Mouse (Mus musculus): Measurements from ENCODE around the gene B4gat1. TPM values are rescaled to one million over a fixed set of nuclear protein-coding genes. Genes with fewer than 3 reads are reported as not detected.

B4gat1 gene
- polyA plus RNA-seq, 2 experiments: 4.2 to 6.5 TPM

DNA sequence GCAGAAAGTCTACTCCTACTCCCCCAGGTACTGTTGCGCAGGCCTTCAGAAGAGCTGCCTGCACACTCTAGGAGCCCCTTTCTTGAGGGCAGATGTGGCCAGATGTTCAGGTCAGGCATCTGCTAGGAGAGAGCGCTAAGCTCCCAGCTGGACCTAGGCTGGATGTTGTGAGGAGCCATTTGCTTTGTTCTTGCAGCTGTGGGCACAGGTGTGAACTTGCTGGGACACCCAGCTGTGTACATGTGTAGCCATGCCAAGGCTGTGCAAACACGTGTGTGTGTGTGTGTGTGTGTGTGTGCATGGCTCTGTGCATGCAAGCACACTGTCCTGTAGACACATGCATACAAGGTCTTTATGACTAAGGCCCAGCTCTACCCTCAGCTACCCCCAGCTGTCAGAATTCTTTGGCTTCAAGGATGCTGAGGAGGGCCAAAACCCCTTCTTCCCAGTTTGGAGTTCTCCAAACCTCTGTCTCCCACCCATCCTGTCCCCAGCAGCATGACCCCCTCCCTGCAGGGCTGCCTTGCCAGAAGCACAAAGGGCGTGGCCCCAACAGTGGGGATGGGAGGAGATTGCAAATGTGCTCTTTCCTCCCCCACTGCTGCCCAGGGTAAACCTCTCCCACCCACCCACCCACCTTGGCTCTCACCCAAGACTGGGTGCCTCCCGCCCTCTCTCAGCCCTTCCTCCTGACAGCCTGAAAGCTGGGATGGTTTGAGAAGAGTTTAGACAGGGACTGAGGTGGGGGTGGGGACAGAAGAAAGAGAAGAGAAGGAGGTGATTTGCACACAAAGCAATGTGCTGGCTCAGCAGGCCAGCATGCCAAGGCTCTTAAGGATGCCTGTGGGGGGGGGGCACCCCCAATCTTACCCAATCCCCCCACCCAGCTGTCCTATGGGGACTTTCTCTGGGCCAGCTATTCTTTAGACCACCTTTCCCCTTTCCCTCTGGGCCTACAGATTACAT is 22.0 kb downstream of the B4gat1 start:
- DNase-seq (ENCODE audit: low read depth in 3 of 3, low spot score in 3 of 3) (no peak), ATAC-seq (ENCODE audit: insufficient read depth) (no peak)
- Histone ChIP-seq H3K4me3 (ENCODE audit: insufficient read depth in 1 of 2, low read depth in 2 of 2, low read length in 2 of 2) (no peak overlapping the region), H3K4me1 (replicated peaks; ENCODE audit: control insufficient read depth in 2 of 2, insufficient read depth in 2 of 2, low read length in 1 of 2) (peaks cover 0 to 21% of the 10 kb centered on the region in 2 experiments; a peak in 3 of 4 replicates), H3K27me3 (ENCODE audit: control insufficient read depth, insufficient read depth, low read length) (no peaks in the 10 kb centered on the region), H3K4me2 (ENCODE audit: low read depth) (no peak overlapping the region), H3K9me3 (ENCODE audit: control insufficient read depth, low read length) (no peaks in the 10 kb centered on the region), H3K9ac (replicated peaks) (no peak overlapping the region), H3K36me3 (replicated peaks; ENCODE audit: control insufficient read depth, insufficient read depth, low read depth) (no peaks in the 10 kb centered on the region), H3K27ac (no peak overlapping the region)
- TF ChIP-seq CTCF (IDR thresholded peaks at IDR 0.05; ENCODE audit: low read depth): no peak
- 39% methylated on average over 5 of the region's 5 CpGs for WGBS (ENCODE audit: insufficient replicate concordance)

DNA sequence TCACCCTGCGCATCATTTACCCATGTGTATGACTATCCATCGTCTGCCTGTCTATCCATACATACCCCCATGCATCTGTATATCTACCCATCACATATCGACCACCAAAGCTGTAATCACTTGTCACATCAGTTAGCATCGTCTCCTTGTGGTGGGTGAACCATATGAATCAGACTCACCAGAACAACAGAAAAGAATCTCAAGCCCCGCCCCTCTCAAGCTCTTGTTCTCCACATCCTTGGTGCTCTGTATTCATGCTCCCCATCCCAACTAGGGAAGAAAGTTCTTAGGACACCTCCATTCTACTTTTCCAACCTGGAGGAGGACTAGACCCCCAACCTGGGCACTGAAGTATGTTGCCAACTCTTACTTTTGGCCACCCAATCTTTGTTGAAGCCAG is 23.4 kb downstream of the B4gat1 start:
- ATAC-seq (ENCODE audit: insufficient read depth): no peak
- H3K4me3 ChIP-seq (ENCODE audit: insufficient read depth in 1 of 2, low read depth in 2 of 2, low read length in 2 of 2): no peak overlapping the region
- TF ChIP-seq CTCF (IDR thresholded peaks at IDR 0.05; ENCODE audit: low read depth): no peak
- 53% methylated on average over 5 of the region's 5 CpGs for WGBS (ENCODE audit: insufficient replicate concordance)
- no peak overlapping the region for H3K27ac ChIP-seq
- no peak for DNase-seq (ENCODE audit: low read depth in 3 of 3, low spot score in 3 of 3)
- H3K4me1 ChIP-seq (replicated peaks; ENCODE audit: control insufficient read depth in 2 of 2, insufficient read depth in 2 of 2, low read length in 1 of 2): peaks cover 4 to 24% of the 10 kb centered on the region in 2 experiments
- H3K36me3 ChIP-seq (replicated peaks; ENCODE audit: control insufficient read depth, insufficient read depth, low read depth): no peaks in the 10 kb centered on the region
- H3K9ac ChIP-seq (replicated peaks): no peak overlapping the region
- H3K27me3 ChIP-seq (ENCODE audit: control insufficient read depth, insufficient read depth, low read length): no peaks in the 10 kb centered on the region
- no peak overlapping the region for H3K4me2 ChIP-seq (ENCODE audit: low read depth)
- H3K9me3 ChIP-seq (ENCODE audit: control insufficient read depth, low read length): no peaks in the 10 kb centered on the region

- H3K27me3 ChIP-seq (ENCODE audit: control insufficient read depth, insufficient read depth, low read length): no peaks in the 10 kb centered on the region; the same call in 1 of the 2 replicates
- no peak overlapping the region for H3K4me3 ChIP-seq (ENCODE audit: insufficient read depth in 1 of 2, low read depth in 2 of 2, low read length in 2 of 2)
- peaks cover 8 to 28% of the 10 kb centered on the region in 2 experiments for H3K4me1 ChIP-seq (replicated peaks; ENCODE audit: control insufficient read depth in 2 of 2, insufficient read depth in 2 of 2, low read length in 1 of 2)
- TF ChIP-seq CTCF (IDR thresholded peaks at IDR 0.05; ENCODE audit: low read depth): no peak
- TF ChIP-seq EP300 (IDR thresholded peaks at IDR 0.05; ENCODE audit: low read depth): no peak
- H3K9me3 ChIP-seq (ENCODE audit: control insufficient read depth, low read length): no peaks in the 10 kb centered on the region
- 70% methylated on average over 6 of the region's 6 CpGs for WGBS (ENCODE audit: insufficient replicate concordance)
- DNase-seq (ENCODE audit: low read depth in 3 of 3, low spot score in 3 of 3) (no peak), ATAC-seq (ENCODE audit: insufficient read depth) (no peak)
- no peak overlapping the region for H3K27ac ChIP-seq
- H3K36me3 ChIP-seq (replicated peaks; ENCODE audit: control insufficient read depth, insufficient read depth, low read depth): no peaks in the 10 kb centered on the region
- no peak overlapping the region for H3K9ac ChIP-seq (replicated peaks)
- no peak overlapping the region for H3K4me2 ChIP-seq (ENCODE audit: low read depth)
These were observed 23.8 kb downstream of the B4gat1 start for GRCm38 (mm10) chr19:5062446-5062845.

DNA sequence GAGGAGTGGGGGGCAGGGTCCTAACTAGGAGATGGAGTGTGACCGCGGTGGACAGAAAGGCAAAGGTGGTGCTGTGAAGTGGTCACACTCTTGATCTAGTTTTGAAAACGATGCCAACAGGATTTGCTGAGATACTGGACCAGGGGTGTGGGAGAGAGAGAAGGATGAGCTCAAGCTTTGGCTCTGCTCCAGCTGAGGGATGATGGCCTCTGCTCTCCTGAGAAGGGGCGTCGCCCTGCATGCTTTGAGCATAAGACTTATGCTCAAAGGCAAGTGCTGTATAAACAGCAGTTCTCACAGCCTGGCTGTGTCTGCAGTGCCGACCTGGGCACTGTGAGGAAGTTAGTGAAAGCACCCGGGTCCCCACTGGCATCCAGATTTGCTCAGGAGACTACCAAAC is 26.5 kb downstream of the B4gat1 start:
- H3K9me3 ChIP-seq (ENCODE audit: control insufficient read depth, low read length): no peaks in the 10 kb centered on the region
- ATAC-seq (ENCODE audit: insufficient read depth) (no peak), DNase-seq (ENCODE audit: low read depth in 3 of 3, low spot score in 3 of 3) (no peak)
- H3K9ac ChIP-seq (replicated peaks): no peak overlapping the region
- no peaks in the 10 kb centered on the region for H3K36me3 ChIP-seq (replicated peaks; ENCODE audit: control insufficient read depth, insufficient read depth, low read depth)
- no peak overlapping the region for H3K27ac ChIP-seq
- H3K4me2 ChIP-seq (ENCODE audit: low read depth): no peak overlapping the region
- no peak overlapping the region for H3K4me3 ChIP-seq (ENCODE audit: insufficient read depth in 1 of 2, low read depth in 2 of 2, low read length in 2 of 2)
- H3K27me3 ChIP-seq (ENCODE audit: control insufficient read depth, insufficient read depth, low read length): peaks cover 15% of the 10 kb centered on the region
- TF ChIP-seq CTCF (IDR thresholded peaks at IDR 0.05; ENCODE audit: low read depth) (no peak), EP300 (IDR thresholded peaks at IDR 0.05; ENCODE audit: low read depth) (no peak)
- 53% methylated on average over 7 of the region's 7 CpGs for WGBS (ENCODE audit: insufficient replicate concordance)
- peaks cover 14 to 21% of the 10 kb centered on the region in 2 experiments for H3K4me1 ChIP-seq (replicated peaks; ENCODE audit: control insufficient read depth in 2 of 2, insufficient read depth in 2 of 2, low read length in 1 of 2)

DNA sequence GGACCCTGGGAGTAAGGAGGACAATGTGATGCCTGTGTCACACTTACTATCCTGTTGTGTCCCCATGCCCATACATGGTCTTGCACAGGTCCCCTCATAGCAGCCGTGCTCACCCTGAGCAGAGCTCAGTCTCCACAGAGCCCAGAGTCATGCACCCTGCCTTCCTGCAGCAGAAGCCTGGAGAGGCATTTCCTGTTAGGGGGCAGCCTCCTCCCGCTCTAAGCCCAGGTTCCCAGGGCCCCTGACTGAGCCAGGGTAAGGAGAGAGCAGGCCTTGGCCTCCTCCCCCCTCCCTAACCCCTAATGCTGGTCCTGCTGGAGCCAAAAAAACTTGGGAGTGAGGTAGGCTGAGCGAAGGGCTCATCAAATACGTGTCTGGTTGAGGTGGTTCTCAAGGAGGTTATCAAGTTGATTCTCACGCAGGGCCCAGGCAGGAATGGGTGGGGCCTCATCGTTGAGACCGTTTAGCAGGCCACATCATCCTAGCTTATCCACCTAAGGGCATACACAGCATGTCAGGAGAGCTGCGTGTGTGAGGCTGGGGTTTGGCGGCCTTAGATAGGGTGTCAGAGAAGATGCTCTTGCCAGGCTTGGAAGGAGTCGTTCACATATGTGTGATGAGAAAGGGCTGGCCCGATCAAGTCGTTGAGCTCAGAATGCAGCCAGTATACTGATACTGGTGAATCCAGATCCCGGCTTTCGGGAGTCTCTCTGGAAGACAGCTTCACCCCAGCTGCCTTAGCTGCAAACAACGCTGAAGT is 28.6 kb downstream of the B4gat1 start:
- Histone ChIP-seq H3K9me3 (ENCODE audit: control insufficient read depth, low read length) (no peaks in the 10 kb centered on the region), H3K4me2 (ENCODE audit: low read depth) (peak overlapping the region; percentile 79), H3K36me3 (replicated peaks; ENCODE audit: control insufficient read depth, insufficient read depth, low read depth) (no peaks in the 10 kb centered on the region), H3K27ac (peak overlapping the region; percentile 74), H3K4me3 (ENCODE audit: insufficient read depth in 1 of 2, low read depth in 2 of 2, low read length in 2 of 2) (peak overlapping the region in 1 of 2 experiments; percentile 51; a peak in 1 of 4 replicates), H3K27me3 (ENCODE audit: control insufficient read depth, insufficient read depth, low read length) (peaks cover 16% of the 10 kb centered on the region), H3K9ac (replicated peaks) (peak overlapping the region; percentile 55), H3K4me1 (replicated peaks; ENCODE audit: control insufficient read depth in 2 of 2, insufficient read depth in 2 of 2, low read length in 1 of 2) (peaks cover 23 to 24% of the 10 kb centered on the region in 2 experiments)
- peak; percentile 56 for TF ChIP-seq EP300 (IDR thresholded peaks at IDR 0.05; ENCODE audit: low read depth)
- no peak for TF ChIP-seq CTCF (IDR thresholded peaks at IDR 0.05; ENCODE audit: low read depth)
- DNase-seq (ENCODE audit: low read depth in 3 of 3, low spot score in 3 of 3) (peak; percentile 65 to 72 (median 71)), ATAC-seq (ENCODE audit: insufficient read depth) (peak; percentile 87)
- 1% methylated on average over 15 of the region's 15 CpGs for WGBS (ENCODE audit: insufficient replicate concordance)

Data from liver, embryonic 14.5 days (tissue).